Mouse (Mus musculus): ENCODE results near the gene Ahnak2. TPM values are rescaled to one million over a fixed set of nuclear protein-coding genes. Genes with fewer than 3 reads are reported as not detected.
A peak's percentile ranks its signal among the peaks of the same experiment; 100 is the strongest.

The Ahnak2 gene
- polyA plus RNA-seq, 2 experiments from 2014 or later, result not detected

DNA sequence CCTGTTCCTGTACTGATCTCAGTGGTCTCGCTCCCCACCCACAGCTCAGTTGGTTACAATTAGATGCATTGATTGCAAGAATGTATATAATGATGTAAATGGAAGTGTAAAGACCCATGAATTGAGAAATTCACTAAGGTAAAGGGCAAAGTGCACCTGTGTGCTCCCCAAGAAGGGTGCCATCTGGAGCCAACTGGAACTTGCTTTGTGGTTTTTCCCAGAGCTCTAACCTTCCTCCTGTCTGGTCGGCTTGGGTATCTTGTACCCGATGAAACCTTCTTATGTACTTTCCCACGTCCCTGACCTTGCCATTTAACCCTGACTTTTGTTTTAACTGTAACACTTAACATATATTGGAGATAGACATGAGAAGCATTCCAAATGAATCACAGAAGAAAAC is 46.6 kb downstream of the Ahnak2 start:
- ATAC-seq, result no peak

DNA sequence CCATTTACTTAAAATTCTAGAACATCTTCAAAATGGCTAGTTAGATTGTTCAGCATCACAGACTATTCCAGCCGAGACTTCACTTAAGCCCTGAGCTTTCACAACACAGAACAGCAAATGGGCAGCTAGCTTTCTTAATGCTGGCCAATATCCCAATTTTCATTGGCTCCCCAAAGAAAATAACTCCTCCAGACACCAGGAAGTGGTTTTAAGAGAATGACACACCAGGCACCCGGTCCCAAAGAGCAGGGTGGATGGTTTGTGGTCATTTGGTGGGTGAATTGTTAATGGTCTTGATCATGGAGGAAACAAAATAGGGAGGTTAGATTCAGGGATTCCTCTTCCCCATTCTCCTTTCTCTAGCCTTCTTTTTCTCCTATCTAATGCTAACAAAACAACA is 50.1 kb downstream of the Ahnak2 start:
- ATAC-seq, result no peak

DNA sequence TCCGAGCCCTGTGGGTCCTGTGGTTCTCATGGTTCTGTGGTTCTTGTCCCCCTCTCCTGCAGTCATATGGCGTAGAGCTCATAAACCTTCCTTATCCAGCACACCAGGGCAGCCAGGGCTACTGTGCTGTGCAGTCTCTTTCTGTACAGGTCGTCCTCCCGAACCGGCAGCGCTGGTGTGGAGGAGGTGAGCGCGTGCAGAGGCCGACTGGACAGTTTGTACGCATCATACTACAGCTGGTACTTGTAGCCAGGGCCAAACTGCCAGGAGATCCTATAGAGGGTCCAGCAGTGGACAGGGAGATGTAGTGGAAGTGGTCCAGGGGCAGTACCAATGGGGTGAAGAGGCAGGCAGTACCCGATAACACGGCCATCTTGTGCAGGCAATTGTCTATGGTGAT is 51.5 kb downstream of the Ahnak2 start:
- no peak for ATAC-seq

DNA sequence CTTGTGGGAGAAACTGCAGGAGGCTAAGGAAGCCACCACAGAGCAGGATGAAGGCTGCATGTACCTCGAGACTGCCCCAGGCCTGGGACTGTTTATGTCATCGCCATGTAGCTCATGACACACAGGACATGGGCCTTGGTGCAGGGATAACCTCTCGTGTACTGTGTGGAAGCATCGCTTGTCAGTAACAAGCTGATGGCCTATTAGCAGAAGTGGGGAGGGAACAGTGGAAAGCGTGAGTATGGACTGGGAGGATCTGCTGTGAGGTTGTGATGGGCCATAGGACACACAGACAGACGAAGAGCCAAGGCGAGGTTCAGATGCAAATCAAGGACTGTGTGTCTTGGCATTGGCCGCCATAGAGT is 54.9 kb downstream of the Ahnak2 start:
- ATAC-seq, result no peak

DNA sequence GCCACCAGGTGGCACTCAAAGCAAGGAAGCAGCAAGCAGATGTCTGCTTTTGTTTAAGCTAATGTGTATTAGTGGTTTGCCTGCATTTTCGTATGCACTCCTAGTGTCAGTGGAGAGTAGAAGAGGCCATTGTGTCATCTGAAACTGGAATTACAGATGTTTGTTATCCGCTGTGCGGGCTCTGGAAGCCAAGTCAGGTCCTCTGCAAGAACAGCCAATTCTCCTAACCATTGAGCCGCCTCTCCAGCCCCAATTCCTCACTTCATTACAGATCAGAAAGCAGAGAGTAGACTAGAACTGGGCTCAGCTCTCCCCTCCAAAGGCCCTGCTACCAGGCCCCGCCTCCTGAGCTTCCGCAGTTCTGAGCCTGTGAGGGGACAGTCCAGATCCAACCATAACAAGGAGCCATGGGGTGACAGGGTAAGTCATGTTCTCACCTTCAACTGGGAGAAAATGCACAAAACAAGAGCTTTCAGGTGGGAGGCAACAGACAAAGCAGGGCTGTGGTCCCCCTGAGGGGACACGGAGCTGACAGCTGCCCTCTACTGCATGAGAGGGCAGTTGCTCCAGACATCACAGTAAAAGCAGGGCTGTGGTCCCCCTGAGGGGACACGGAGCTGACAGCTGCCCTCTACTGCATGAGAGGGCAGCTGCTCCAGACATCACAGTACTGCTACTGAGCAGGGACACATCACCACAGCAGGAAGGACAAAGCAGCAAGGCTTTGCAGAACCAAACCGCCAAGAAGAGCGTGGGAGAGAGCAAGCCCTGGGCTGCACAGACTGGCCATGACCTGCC is 55.5 kb downstream of the Ahnak2 start:
- peak; percentile 44 for ATAC-seq

DNA sequence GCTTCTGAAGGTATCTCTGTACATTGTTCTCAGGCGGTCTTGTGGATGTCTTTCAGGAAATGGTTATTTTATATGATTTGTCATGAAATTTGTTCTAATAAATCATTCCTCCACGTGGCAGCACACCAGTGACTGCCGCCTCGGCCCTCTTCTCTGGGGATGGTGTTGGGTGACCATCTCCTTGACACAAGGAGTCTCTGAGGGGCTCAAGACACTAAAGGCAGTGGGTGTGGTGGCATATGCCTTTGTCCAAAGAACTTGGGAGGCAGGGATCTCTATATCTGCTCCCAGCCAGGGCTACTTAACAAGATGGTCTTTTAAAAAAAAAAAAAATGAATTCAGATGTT is 56.0 kb downstream of the Ahnak2 start:
- ATAC-seq, result no peak

DNA sequence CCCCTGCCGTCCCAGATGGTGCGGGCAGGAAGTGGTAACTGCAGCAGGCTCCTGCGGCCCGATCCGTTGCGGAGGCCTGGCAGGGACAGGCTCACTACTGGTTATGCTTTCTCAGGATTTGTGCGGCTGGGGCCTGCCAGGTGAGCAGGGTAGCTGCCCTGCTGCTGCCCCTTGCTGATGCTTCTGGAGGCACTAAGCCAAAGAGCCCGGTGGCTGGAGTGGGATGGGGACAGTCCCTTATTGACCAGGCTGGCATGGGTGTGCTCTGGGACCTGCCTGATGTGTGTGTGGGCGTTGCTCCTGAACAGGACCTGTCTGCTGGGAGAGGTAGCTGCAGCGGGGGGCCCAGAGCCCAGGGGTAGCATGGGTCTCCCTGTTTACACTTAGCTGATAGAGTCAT is 56.7 kb downstream of the Ahnak2 start:
- ATAC-seq, result no peak

DNA sequence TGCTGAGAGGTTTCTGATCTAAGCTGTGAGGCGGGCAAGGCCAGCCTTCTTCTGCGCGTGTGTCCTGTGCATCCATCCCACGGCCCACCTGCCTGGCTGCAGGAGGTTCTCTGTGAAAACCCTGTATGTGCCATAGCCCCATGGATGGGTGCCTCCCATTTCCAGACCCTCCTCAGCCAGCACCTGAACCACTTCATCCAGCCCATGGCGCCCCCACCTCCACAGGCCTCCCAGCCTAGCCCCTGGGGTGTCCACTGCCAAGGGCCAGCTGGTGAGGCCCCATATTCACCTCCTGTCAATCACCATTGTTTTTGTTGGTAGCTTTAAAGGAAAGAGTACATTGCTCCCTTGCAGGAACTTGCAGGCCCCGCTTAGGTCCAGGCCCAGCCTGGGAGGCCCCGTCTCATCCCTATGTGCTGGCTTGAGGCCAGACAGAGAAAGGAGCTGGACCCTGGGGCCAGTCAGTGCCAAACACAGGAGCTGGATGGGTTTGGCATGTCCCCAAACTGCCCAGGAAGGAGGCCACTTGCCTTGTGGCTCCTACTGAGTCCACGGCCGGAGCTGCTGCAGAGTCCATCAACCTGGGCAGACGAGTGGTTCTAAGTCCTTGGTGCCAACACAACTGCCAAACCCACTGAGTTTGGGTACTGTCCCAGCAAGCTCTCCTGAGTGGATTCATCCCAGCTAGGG is 57.4 kb downstream of the Ahnak2 start:
- no peak for ATAC-seq

DNA sequence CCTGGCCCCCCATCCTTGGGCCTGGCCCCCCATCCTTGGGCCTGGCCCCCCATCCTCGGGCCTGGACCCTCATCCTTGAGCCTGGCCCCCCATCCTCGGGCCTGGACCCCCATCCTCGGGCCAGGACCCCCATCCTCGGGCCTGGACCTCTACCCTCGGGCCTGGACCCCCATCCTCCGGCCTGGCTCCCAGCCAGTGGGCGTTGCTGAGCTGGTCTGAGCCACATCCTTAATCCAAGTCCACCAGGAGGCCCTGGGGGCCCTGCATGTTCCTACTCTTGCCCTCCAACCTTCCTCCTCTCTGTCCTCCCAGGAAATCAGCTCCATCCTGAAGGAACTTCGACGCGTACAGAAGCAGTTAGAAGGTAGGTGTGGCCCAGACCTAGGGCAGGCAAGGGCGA is 58.2 kb downstream of the Ahnak2 start:
- ATAC-seq, result no peak

DNA sequence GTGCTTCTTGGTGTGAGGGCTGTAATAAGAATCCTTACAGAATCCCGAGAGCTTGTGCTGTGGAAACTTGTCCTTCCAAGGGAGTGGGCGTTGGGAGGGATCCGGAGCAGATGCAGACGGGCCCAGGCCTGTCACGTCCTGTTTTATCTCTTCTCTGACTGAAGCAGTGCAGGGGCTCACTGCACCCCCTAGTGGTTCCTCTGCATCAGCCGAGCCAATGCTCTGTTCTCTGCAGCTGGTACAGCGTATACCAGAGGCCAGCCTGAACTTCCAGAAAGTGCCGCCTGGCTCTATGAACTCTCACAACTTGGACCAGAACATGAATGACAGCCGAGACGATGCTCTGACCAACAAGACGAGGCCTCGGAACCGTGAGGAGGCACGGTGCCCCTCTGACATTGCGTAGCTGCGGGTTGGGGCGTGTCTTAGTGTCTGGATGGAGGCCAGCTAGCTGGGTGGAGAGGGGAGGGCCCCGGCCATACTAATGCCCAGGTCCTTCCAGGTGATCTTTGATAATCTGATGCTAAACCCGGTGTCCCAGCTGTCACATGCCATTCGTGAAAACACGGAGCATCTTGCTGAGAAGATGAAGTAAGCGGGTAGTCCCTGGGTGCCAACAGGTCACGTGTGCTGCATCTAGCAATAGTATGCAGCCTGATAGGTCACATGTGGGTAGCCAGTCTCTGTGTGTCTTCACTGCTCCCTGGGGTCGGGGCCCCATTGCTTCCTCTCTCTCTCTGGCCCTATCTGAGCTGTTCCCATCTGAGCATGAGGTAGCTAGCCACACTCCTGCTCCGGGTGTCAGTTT is 59.1 kb downstream of the Ahnak2 start:
- peak; percentile 93 for ATAC-seq

DNA sequence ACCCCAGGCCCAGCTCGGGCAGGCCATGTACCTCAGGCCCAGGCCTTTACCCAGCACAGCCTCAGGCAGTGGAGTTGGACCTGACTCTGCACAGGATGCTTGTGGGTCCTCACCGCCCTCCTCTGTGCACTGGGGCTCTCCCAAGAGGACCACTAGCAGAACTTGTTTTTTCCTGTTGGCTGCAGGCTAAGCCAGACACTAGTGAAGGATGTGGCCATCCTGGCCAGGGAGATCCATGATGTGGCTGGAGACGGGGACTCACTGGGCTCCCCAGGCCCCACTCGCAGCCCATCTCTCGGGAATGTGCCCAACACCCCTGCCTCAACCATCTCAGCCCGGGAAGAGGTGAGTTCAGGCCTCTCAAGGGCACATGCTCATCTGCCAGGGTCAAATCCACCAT is 59.7 kb downstream of the Ahnak2 start:
- ATAC-seq, result peak; percentile 35

DNA sequence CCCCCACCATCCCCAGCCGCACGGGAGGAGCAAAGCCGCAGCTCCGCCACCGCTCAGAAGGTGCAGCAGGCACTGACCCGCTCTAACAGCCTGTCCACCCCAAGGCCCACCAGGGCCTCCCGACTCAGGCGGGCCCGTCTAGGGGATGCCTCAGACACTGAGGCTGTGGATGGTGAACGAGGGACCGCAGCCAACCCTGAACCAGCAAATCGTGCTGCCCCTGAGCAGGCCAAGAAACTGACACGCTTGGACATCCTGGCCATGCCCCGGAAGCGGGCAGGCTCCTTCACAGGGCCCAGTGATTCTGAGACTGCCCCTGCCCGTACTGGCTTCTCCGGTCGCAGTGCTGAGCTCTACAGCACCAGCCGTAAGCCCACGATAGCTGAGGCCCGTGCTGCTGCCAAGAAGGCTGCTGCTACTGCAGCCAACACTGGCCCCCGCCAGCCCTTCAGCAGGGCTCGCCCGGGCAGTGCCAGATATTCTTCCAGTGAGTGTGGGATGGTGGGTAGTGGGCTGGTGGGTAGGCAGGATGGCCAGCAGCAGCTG is 63.4 kb downstream of the Ahnak2 start:
- no peak for ATAC-seq

DNA sequence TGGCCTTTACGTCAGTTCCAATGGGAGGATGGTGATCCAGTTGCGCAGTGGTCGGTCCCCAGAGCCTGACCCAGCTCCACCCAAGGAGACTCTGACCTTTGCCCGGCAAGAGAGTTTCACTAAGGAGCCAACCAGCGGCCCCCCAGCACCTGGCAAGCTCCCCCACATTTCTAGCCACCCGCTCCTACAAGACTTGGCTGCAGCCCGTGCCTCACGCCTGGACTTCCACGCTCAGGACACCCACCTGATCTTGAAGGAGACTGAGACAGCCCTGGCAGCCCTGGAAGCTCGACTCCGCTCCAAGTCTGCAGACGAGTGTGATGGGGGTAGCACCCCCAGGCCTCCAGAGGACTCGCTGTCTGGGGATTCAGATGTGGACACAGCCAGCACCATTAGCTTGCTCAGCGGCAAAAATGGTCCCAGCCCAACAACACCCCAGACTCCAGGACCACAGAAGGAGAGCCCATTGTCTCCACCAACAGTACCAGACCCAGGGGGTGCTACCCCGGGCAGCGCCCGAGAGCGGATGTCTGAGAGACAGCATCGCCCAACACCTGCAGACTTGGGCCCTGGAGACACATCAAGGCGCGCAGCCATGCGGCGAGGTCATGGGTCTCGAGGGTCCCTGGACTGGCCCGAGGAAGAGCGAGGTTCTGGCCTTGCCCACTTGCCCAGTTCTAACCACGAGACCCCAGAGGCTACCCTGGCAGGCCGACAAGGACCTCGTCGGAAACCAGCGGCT is 64.0 kb downstream of the Ahnak2 start:
- no peak for ATAC-seq

DNA sequence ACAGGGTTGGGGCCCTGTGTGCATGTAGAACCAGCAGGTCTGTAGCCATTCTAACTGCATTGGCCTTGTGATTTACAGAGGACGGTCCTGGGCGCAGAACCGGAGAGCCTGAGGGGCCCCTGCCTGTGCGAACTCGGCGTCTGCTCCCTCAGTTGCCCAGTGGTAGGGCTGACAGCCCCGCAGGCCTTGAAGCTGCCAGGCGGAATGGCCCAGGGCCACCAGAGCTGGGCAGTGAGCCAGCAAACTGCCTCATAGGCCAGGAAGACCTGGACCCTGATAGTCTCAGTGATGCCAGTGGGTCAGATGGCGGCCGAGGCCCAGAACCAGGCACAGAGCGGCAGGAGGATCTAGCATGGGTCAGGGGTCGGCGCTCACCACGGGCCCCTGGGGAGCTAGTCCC is 64.7 kb downstream of the Ahnak2 start:
- ATAC-seq, result no peak

DNA sequence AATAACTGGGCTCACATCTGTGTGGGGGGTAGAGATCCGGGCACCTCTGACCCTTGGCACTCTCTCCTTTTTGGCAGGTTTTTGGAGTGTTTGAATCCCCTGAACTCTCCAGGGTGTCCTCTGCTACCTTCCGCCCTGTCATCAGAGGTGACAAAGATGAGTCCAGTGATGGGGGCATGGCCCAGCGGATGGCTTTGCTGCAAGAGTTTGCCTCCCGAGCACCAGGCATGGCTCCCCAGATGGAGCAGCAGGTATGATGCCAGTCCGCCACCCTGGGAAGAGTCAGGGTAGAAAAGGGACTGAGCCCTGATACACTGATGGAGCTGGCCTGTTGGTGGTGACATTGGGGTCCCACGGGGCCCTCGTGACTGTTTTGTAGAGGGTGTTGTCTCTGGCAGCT is 65.4 kb downstream of the Ahnak2 start:
- ATAC-seq, result no peak

DNA sequence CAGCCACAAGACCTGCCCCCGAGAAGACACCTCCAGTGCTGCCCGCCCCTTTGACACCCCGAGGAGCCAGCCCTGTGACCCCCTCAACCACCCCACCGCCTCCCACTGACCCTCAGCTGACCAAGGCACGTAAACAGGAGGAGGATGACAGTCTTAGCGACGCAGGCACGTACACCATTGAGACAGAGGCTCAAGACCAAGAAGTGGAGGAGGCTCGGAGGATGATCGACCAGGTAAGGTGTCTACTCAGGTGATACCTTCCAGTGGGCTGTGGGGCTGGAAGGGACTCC is 65.9 kb downstream of the Ahnak2 start:
- no peak for ATAC-seq

DNA sequence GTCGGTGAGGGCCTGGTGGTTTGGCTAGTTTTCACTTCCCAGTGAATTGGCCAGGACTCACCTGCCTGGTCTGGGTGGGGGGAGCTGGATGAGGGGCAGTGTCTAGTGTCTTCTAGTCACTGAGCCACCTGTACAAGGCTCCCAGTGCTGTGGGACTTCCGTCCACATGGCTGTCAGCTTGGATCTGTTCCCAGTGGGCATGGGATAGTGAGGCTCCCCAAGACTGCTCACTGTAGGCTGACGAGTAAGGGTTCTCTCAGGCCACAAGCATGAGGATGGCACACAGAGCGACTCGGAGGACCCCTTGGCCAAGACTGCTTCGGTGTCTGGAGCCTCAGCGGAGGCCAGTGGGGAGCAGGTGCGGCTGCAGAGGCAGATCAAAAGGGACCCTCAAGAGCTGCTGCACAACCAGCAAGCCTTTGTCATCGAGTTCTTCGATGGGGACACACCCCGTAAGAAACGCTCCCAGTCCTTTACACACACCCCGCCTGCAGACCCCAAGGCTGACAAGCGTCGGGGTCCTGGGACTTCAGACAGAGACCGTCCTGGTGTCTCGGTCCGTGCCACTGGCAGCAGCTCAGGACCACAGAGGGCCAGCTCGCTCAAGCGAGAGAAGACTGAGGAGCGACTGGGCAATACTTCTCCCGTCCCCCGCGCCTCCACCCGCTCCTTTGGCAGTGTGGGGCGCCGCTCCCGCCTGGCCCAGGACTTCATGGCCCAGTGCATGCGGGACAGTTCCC is 66.4 kb downstream of the Ahnak2 start:
- ATAC-seq, result no peak

DNA sequence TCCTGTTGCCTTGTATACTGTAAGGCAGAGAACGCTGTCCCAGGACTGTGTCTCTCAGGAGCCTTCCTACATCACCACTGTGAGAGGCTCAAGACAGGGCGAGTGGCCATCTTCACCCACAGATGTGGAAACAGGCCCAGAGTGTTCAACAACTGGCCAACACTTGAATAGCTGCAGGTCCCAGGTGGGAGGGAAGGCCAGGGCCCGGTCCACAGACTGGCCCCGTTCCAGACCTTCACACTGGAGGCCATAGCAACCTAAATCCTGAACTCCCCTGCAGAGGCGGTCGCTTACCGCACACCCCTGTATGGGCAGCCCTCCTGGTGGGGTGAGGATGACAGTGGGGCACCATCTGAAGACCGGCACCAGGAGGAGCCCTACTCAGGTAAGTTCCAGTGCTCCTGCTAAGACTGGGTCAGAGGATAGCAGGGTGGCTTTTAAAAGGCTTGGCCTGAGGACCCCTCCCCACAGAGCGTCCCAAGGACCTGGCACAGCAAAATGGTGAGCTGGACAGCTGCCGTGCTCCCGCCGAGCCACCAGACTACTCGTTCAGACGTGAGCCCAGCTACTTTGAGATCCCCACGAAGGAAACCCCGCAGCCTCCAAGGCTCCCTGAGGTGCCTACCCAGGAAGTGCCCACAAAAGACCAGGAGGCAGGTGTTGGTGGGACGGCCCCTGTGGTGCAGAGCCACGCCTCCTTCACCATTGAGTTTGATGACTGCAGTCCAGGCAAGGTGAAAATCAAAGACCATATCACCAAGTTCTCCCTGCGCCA is 67.4 kb downstream of the Ahnak2 start:
- no peak for ATAC-seq

DNA sequence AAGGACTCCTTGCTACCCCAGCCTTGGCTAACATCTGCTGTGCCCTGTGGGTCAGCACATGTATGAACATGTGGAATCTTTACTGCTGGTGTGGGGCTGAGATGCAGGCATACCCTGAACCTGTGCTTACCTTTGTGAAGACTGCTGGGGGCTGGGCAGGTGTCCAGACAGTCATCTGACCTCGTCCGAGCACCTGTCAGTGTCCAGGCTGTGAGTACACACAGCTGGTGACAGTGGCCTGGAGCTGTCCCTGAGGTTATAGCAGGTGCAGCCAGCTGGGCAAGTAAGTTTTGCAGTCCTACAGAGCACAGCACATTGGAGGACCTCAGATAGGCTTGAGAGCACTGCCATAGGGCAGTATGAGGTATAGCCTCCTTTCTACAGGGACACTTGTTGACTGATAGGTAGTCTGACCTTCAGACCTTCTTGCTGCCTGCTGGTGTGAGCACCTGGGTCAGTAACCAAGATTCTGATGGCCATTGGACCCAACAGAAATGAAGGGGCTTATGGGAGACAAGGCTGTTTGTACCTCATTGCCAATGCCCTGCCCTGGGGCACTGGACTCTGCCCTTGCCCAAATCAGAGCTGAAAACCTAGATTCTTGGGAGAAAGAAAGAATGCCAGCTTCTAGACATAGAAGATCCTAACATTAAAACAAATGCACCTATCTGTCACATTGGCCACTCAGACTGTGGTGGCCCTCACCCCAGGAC is 68.2 kb downstream of the Ahnak2 start:
- no peak for ATAC-seq

DNA sequence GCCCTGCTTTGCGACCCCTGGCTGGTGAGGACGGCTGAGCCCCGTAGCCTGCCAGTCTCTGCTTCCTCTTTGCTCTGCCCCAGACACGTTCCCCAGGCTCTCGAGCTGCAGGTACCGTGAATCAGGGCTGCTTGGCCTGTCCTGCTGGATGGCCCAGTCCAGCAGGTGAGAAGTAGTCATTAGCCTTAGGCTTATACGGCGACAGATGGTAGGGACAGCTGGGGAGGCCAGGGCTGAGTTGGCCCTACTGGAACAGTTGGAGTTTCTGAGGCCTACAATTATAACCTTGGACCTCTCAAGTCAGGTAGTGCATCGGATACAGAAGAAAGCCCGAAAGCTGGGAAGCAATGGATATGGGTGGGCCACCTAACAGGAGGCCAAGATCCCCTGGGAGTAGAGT is 69.9 kb downstream of the Ahnak2 start:
- ATAC-seq, result no peak

DNA sequence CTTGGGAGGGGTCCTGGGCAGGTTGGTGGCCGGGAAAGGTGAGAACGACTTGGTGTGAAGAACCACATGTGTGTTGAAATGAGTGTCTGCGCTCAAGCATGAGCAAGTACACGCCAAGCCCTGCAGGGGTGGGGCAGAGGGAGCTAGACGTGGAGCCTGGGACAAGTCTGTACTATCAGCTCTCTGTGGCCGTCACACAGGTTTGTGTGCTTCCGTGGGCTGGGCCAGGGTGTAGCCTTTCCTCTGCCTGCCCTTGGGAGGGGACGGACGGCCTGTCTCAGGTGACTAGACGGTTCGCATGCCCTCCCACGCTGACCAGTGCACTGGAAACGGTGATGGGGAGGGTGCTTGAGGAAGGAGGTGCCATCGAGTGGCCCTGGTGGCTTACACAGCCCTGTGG is 71.6 kb downstream of the Ahnak2 start:
- ATAC-seq, result no peak
